Mouse (Mus musculus): ENCODE measurements at regions not wholly inside any gene's neighbourhood (a gene's known extent, or its start where the extent isn't known, plus 50 kb on each side); places are given as distances from the start of the nearest gene placed in this dataset.

GRCm38 (mm10) chr2:174868186-174868585 lies 107.8 kb downstream of the Edn3 start:
- no peak for TF ChIP-seq GATA1 (IDR thresholded peaks at IDR 0.05; ENCODE audit: borderline replicate concordance, low read length)
- TF ChIP-seq FLI1 (IDR thresholded peaks at IDR 0.05; ENCODE audit: low read length) = no peak
